Mouse (Mus musculus) embryonic fibroblast, embryonic 13.5 days (primary cell): ENCODE data around the gene Tmem208. TPM values are rescaled to one million over a fixed set of nuclear protein-coding genes. Genes with fewer than 3 reads are reported as not detected.

Experiments
- H3K27ac ChIP-seq: 2 replicates; pipeline ENCODE4 v1.5.1; 2012; ENCODE audit warnings: low read length, control low read depth, inconsistent platforms; ENCODE audit not compliant: insufficient read depth
- H3K4me1 ChIP-seq: 2 replicates; pipeline ENCODE4 v1.6.1; 2011; ENCODE audit warnings: low read length; ENCODE audit not compliant: control insufficient read depth, insufficient read depth
- H3K4me3 ChIP-seq: 2 replicates; pipeline ENCODE4 v1.5.1; 2011; ENCODE audit warnings: mild to moderate bottlenecking, control low read depth, low read length; ENCODE audit not compliant: insufficient read depth
- CTCF ChIP-seq: IDR thresholded peaks from 2 replicates; pipeline ENCODE4 v1.5.1; 2011; ENCODE audit warnings: mild to moderate bottlenecking, control low read depth, low read length, moderate library complexity, borderline replicate concordance; ENCODE audit not compliant: insufficient read depth
- POLR2A ChIP-seq: IDR thresholded peaks from 2 replicates; pipeline ENCODE4 v1.6.1; 2011; ENCODE audit warnings: low read depth, mild to moderate bottlenecking, control low read depth, low read length, moderate library complexity
- polyA plus RNA-seq: library from polyadenylated mRNA; stranded (reverse); fragments of >200 nt; gene quantifications from 2 replicates; pipeline ENCODE4 v1.2.4, GENCODE M21; 2011; ENCODE audit warnings: low read depth; ENCODE audit not compliant: missing spikeins, insufficient read length

Gene Tmem208
- polyA plus RNA-seq, 1 experiment, result 69.1 TPM

DNA sequence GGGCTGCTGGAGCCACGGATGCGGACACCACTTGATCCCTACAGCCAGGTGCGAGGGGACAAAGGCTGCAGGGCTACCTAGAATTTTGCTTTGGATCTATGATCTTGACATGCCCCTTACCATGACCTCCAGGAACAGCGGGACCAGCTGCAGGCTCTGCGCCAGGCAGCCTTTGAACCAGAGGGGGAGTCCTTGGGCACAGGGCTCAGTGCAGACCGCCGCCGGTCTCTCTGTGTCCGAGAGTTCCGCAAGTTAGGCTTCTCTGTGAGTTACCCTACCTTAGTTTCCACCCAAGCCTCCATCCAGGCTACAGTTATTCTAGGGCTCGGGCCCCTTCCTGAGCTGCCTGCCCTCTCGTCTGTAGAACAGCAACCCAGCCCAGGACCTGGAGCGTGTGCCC lies 18.5 kb upstream of the Tmem208 start:
- Histone ChIP-seq H3K4me3 (no peak overlapping the region), H3K27ac (no peak overlapping the region), H3K4me1 (peaks cover 10% of the 10 kb centered on the region)
- TF ChIP-seq CTCF (no peak), POLR2A (no peak)

DNA sequence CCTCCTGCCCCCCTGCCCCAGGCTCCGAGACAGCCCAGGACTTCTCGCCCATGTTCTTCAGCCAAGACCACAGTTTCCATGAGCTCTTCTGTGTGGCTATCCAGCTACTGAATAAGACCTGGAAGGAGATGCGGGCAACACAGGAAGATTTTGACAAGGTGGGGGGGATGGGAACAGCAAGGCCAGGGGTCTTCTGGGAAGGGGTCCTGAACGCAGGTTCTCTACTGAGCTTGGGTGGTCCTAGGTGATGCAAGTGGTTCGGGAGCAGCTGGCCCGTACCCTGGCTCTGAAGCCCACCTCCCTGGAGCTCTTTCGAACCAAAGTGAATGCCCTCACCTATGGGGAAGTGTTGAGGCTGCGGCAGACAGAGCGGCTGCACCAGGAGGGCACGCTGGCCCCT lies 17.7 kb upstream of the Tmem208 start:
- no peak overlapping the region for H3K4me3 ChIP-seq
- no peak for TF ChIP-seq CTCF
- no peak for TF ChIP-seq POLR2A
- no peak overlapping the region for H3K27ac ChIP-seq
- H3K4me1 ChIP-seq, result peaks cover 10% of the 10 kb centered on the region

DNA sequence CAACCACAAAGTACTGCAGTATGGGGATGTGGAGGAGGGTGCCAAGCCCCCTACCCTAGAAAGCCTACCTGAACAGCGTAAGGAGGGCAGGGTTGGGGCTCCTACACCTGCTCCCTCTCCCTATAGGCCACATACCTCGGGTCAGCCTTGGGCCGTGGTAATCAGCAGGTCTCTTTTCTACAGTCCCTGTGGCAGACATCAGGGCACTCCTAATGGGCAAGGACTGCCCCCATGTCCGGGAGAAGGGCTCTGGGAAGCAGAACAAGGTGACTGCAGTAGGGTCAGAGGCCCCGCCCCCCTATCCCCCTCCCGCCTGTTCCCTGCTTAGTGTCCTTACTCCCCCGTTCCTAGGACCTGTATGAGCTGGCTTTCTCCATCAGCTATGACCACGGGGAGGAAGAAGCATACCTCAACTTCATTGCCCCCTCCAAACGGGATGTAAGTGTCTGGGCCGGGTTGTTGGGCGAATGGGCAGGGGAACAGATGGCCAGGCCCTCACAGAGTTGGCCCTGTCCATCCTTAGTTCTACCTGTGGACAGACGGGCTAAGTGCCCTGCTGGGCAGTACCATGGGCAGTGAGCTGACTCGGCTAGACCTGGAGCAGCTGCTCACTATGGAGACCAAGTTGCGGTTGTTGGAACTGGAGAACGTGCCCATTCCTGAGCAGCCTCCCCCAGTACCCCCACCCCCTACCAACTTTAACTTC lies 16.9 kb upstream of the Tmem208 start:
- H3K4me3 ChIP-seq, result no peak overlapping the region
- TF ChIP-seq POLR2A (no peak), CTCF (no peak)
- H3K4me1 ChIP-seq, result peaks cover 4% of the 10 kb centered on the region
- H3K27ac ChIP-seq, result no peak overlapping the region

DNA sequence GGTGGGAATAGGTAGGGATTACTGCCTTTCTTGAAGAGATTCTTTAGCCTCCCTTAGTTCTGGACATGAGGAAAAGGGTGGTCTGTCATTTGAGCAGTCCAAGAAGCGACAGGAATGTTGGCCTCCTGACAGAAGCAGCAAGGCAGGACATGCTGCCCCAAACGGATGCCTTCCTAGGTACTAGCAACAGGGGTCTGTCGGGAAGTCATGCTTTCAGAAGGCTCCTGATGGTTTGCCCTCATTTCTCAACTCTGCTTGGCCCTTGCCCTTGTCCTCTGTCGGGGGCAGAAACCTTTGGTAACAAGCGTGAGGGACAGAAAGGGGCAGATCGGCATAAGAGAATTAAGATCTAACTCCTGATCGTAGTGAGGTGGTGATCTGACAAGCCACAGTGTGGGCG lies 16.0 kb upstream of the Tmem208 start:
- H3K4me3 ChIP-seq, result no peak overlapping the region
- no peak overlapping the region for H3K27ac ChIP-seq
- TF ChIP-seq CTCF (no peak), POLR2A (no peak)
- no peaks in the 10 kb centered on the region for H3K4me1 ChIP-seq

DNA sequence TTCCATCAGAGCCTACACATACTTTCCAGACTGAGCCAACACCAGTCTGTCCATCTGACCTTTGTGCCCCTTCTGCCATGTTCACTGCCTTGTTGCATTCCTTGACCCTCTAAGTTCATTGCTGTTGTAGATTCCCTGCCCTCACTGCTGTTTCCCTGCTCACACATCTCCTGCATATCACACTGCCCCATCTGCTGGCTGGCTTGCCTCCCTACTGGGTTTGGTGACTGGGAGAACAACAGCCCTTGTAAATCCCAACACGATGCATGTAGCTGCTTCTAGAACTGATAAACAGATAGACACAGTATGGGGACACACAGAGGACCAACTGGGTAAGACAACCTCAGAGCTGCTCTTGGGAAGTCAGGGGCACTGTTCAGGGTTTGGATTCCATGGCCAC lies 14.4 kb upstream of the Tmem208 start:
- H3K4me1 ChIP-seq, result no peaks in the 10 kb centered on the region
- TF ChIP-seq CTCF, result no peak
- H3K4me3 ChIP-seq, result no peak overlapping the region
- H3K27ac ChIP-seq, result no peak overlapping the region

DNA sequence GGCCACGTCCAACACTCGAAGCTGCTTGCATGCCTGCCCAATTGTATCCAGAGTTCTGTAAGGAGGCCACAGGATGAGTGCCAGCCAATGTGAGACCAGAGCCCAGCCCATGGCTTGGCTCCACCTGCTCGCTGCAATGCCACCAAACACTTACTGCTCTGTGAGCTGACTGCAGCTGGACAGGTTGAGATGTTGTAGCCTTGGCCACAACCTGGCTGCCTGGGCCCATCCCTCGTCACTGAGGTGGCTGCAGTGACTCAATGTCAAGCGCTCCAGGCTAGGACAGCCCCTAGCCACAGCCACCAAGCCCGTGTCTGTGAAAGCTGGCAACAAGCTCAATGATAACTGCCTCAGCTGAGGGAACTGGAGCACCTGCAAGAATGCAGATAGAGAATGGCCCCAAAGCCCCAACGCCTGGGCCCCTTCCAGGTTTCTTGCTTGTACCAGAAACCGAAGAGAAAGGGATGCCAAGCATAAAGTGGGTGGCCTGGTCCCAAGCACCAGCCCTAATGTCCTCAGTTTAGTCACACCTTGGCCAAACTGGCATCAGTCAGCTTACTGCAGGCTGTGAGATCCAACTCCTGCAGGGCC lies 13.2 kb upstream of the Tmem208 start:
- Histone ChIP-seq H3K27ac (no peak overlapping the region), H3K4me3 (no peak overlapping the region), H3K4me1 (no peaks in the 10 kb centered on the region)
- TF ChIP-seq CTCF (no peak), POLR2A (no peak)

DNA sequence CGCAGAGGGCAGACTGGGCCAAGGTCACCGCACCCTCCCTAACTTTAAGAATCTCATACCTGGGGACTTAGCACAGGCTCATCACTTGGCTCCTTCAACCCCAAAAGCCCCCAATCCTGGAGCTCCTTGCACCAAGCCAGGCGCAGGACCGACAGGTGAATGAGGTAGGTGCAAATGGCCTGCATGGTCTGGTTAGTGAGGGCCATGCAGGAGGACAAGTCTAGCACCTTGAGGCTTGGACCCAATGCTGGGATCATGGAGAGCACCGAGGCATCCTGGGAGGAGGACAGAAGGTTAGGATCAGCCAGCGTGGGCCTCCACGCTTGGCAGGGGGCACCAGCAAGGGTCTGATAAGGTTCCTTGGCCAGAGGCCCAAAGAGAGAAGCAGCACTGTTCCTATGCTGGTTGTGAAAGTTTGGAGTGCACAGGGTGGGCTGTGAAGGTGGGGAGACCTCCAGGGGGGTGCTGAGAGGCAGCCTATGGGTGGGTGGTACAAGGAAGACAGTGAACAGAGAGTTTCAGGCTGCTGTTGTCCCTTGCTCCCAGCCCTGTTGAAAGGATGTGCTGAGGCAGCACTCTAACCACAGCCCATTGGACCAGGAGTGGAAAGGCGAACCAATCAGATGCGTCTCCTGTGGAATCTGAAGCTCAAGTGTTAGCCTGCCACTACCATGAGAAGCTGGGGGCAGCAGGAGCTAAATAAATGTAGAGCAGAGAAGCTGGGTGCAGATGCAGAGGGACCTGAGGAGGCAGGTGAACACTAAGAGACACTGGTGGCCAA lies 12.3 kb upstream of the Tmem208 start:
- Histone ChIP-seq H3K27ac (no peak overlapping the region), H3K4me1 (no peaks in the 10 kb centered on the region), H3K4me3 (no peak overlapping the region)
- no peak for TF ChIP-seq POLR2A
- no peak for TF ChIP-seq CTCF

DNA sequence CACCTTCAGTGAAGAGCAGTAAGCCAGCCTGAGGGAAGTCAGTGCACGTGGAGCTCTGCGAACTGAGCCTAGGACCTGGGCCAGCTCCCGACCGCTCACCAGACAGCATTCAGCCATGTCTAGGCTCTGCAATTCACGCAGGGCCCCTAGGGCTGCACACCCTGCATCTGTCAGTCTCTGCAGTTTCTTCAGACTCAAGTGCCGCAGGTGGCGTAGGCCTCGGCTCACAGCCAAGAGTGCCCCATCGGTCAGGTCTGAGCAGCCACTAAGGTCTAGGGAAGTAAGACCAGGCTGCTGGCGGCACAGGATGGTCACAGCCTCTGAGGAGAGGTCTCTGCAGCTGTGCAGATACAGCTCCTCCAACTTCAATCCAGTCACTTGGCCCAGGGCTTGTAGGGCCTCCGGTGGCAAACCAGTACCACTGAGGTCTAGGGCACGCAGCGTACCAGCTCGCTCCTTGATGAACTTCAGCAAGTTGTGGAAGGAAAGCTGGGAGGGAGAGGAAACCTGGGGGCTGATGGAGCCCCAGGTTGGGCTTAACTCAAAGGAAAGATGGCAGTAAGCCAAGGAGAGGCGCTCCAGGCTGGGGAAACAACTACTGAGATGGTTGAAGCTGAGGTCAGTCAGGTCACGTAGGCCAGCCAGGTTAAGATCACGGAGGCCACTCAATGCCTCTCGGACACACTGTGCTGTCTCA lies 10.9 kb upstream of the Tmem208 start:
- TF ChIP-seq CTCF (no peak), POLR2A (no peak)
- H3K4me1 ChIP-seq, result no peaks in the 10 kb centered on the region
- H3K4me3 ChIP-seq, result no peak overlapping the region
- H3K27ac ChIP-seq, result no peak overlapping the region

DNA sequence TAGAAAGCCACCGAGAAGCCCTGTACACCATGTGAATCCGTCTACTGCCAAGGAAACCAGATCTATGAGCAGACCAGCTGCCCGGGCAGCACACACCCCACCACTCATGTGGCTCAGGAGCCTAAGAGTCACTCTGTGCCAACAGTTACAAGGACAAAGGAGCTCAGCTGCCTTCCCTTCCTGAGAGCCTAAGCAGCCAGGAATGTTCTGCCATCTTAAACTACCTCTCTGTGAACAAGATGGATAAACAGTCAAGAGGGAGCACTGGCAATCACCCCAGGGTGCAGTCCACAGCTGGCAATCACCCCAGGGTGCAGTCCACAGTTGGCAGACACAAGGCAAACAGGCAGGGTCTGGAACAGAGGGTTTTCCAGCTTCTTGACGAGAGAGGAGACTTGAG lies 8.2 kb upstream of the Tmem208 start:
- no peak for TF ChIP-seq CTCF
- TF ChIP-seq POLR2A, result no peak
- Histone ChIP-seq H3K4me1 (no peaks in the 10 kb centered on the region), H3K27ac (no peak overlapping the region), H3K4me3 (no peak overlapping the region)
